Mouse (Mus musculus): ENCODE measurements around the gene Echs1. TPM values are rescaled to one million over a fixed set of nuclear protein-coding genes. Genes with fewer than 3 reads are reported as not detected.

The Echs1 gene
- total RNA-seq, 2 experiments from 2014 or later = 105 to 146 TPM

- DNase-seq = no peak
- intact Hi-C loops (cut with DNase I) = no loop called here
These were observed 46.1 kb downstream of the Echs1 start for GRCm38 (mm10) chr7:140070042-140070711.

- intact Hi-C loops (cut with DNase I) = no loop called here
These were observed 48.9 kb downstream of the Echs1 start for GRCm38 (mm10) chr7:140067397-140067796.

GRCm38 (mm10) chr7:140063092-140063491 lies 53.2 kb downstream of the Echs1 start:
- peak; percentile 35 to 37 for DNase-seq

More at GRCm38 (mm10) chr7:140067397-140067796, 48.9 kb downstream of the Echs1 start:
- no peak for DNase-seq

GRCm38 (mm10) chr7:140062307-140062706 lies 54.0 kb downstream of the Echs1 start:
- intact Hi-C loops (cut with DNase I) = loop anchor here (2.0 to 5.0 kb wide), 2 partner anchors 70 to 92 kb away; partner anchors contain the start of gene Adam8
- DNase-seq = no peak

More at GRCm38 (mm10) chr7:140063092-140063491, 53.2 kb downstream of the Echs1 start:
- intact Hi-C loops (cut with DNase I) = loop anchor here (2.0 to 5.0 kb wide), 2 partner anchors 71 to 92 kb away; partner anchors contain the start of gene Adam8

- intact Hi-C loops (cut with DNase I) = loop anchor here (2.0 to 5.0 kb wide), 2 partner anchors 69 to 91 kb away; partner anchors contain the start of gene Adam8
- DNase-seq = no peak
These were observed 54.5 kb downstream of the Echs1 start for GRCm38 (mm10) chr7:140061832-140062130.

- intact Hi-C loops (cut with DNase I) = loop anchor here (5.0 kb wide), 1 partner anchor 69 kb away; the partner anchor contains the start of gene Adam8
- no peak for DNase-seq
These were observed 55.1 kb downstream of the Echs1 start for GRCm38 (mm10) chr7:140060936-140061831.

GRCm38 (mm10) chr7:140059601-140060000 lies 56.7 kb downstream of the Echs1 start:
- DNase-seq = no peak
- intact Hi-C loops (cut with DNase I) = no loop called here

GRCm38 (mm10) chr7:140058528-140058927 lies 57.7 kb downstream of the Echs1 start:
- intact Hi-C loops (cut with DNase I) = no loop called here

GRCm38 (mm10) chr7:140057413-140058407 lies 58.6 kb downstream of the Echs1 start:
- intact Hi-C loops (cut with DNase I) = no loop called here
- DNase-seq = no peak

More at GRCm38 (mm10) chr7:140058528-140058927, 57.7 kb downstream of the Echs1 start:
- DNase-seq = no peak

Other genes with a start within 250 kb of the Echs1 start
- gene Kndc1, start 221.8 kb downstream of the Echs1 start, total RNA-seq (2021) = not detected
- not detected for gene Utf1, start 172.7 kb downstream of the Echs1 start, total RNA-seq (2021)
- gene 6430531B16Rik, start 137.7 kb downstream of the Echs1 start, total RNA-seq (2021) = not detected
- gene Adam8, start 123.9 kb downstream of the Echs1 start, total RNA-seq (2021) = under 1 TPM; 0.74 to 0.89 TPM
- 1 to 10 TPM; 7.7 to 8.2 TPM for gene Zfp511, start 80.1 kb downstream of the Echs1 start, total RNA-seq (2021)
- 10 to 100 TPM; 16.8 to 19.2 TPM for gene Tubgcp2, start 79.8 kb downstream of the Echs1 start, total RNA-seq (2021)
- not detected for gene Msx3, start 67.4 kb downstream of the Echs1 start, total RNA-seq (2021)
- gene Caly, start 33.9 kb downstream of the Echs1 start, total RNA-seq (2021) = under 1 TPM in 1 of 2 experiments, not detected in 1; 0.33 TPM
- gene Prap1, start 23.1 kb downstream of the Echs1 start, total RNA-seq (2021) = not detected
- gene Fuom, start 14.0 kb downstream of the Echs1 start, total RNA-seq (2021) = 10 to 100 TPM; 38.9 to 42.5 TPM
- gene Paox, start 677 bp downstream of the Echs1 start, total RNA-seq (2021) = 1 to 10 TPM; 3.1 to 3.7 TPM
- gene Mtg1, start 21.1 kb upstream of the Echs1 start, total RNA-seq (2021) = 10 to 100 TPM; 24.4 to 25.2 TPM
- under 1 TPM in 1 of 2 experiments, not detected in 1; 0.27 TPM for gene Sprn, start 38.4 kb upstream of the Echs1 start, total RNA-seq (2021)
- not detected for gene Olfr522, start 48.3 kb upstream of the Echs1 start, total RNA-seq (2021)
- gene Olfr523, start 56.7 kb upstream of the Echs1 start, total RNA-seq (2021) = not detected
- gene Olfr524, start 89.5 kb upstream of the Echs1 start, total RNA-seq (2021) = not detected
- gene Cd163l1, start 101.8 kb upstream of the Echs1 start, total RNA-seq (2021) = not detected
- not detected for gene 5830411N06Rik, start 130.8 kb upstream of the Echs1 start, total RNA-seq (2021)
- gene Olfr525, start 204.4 kb upstream of the Echs1 start, total RNA-seq (2021) = not detected
- not detected for gene Olfr527, start 217.5 kb upstream of the Echs1 start, total RNA-seq (2021)
- gene Olfr60, start 245.2 kb upstream of the Echs1 start, total RNA-seq (2021) = not detected